Mouse (Mus musculus) spleen, postnatal 10 days (tissue): ENCODE results near the gene P4hb.
"Not testable (repeated sequence)": the region's sequence is repeated elsewhere in the genome, so short reads cannot be mapped to it uniquely, and the experiment has no call there.

Source experiments
- DNase-seq, 2 experiments: peaks; one replicate each; pipeline ENCODE4 v3.0.0; 2021 to 2022; ENCODE audit warnings: low spot score in 2 of 2

The P4hb gene

GRCm38 (mm10) chr11:120539285-120540014 lies 33.6 kb downstream of the P4hb start:
- DNase-seq, result no peak

- DNase-seq, result no peak
Measured at GRCm38 (mm10) chr11:120538955-120539284, 34.1 kb downstream of the P4hb start.

- DNase-seq, result no peak
Measured at GRCm38 (mm10) chr11:120538485-120538884, 34.6 kb downstream of the P4hb start.

GRCm38 (mm10) chr11:120535804-120536203 lies 37.2 kb downstream of the P4hb start:
- no peak for DNase-seq

- no peak for DNase-seq
Measured at GRCm38 (mm10) chr11:120535145-120535544, 37.9 kb downstream of the P4hb start.

- no peak for DNase-seq
Measured at GRCm38 (mm10) chr11:120534093-120534492, 39.0 kb downstream of the P4hb start.

- no peak for DNase-seq
Measured at GRCm38 (mm10) chr11:120531646-120532045, 41.4 kb downstream of the P4hb start.

GRCm38 (mm10) chr11:120530085-120530964 lies 42.7 kb downstream of the P4hb start, which contains the start of gene Gcgr:
Gene Gcgr (plus strand): TSS chr11:120530699.
- DNase-seq, result no peak

- DNase-seq, result no peak
Measured at GRCm38 (mm10) chr11:120528903-120529302, 44.1 kb downstream of the P4hb start.

- no peak for DNase-seq
Measured at GRCm38 (mm10) chr11:120527690-120528354, 45.2 kb downstream of the P4hb start.

- DNase-seq, result no peak
Measured at GRCm38 (mm10) chr11:120525959-120526358, 47.1 kb downstream of the P4hb start.

- DNase-seq, result no peak
Measured at GRCm38 (mm10) chr11:120522581-120522980, 50.5 kb downstream of the P4hb start.

GRCm38 (mm10) chr11:120520967-120521540 lies 52.0 kb downstream of the P4hb start:
- no peak for DNase-seq

- no peak for DNase-seq
Measured at GRCm38 (mm10) chr11:120520498-120520897, 52.6 kb downstream of the P4hb start.

GRCm38 (mm10) chr11:120519738-120520137 lies 53.3 kb downstream of the P4hb start:
- peak in 1 of 2 experiments; percentile 36 for DNase-seq

GRCm38 (mm10) chr11:120518558-120518957 lies 54.5 kb downstream of the P4hb start:
- DNase-seq, result peak in 1 of 2 experiments; percentile 64

- DNase-seq, result no peak
Measured at GRCm38 (mm10) chr11:120518027-120518426, 55.0 kb downstream of the P4hb start.

GRCm38 (mm10) chr11:120517147-120517546 lies 55.9 kb downstream of the P4hb start:
- no peak for DNase-seq

- peak; percentile 85 to 90 for DNase-seq
Measured at GRCm38 (mm10) chr11:120515611-120516010, 57.4 kb downstream of the P4hb start.

GRCm38 (mm10) chr11:120514262-120514661 lies 58.8 kb downstream of the P4hb start:
- not testable (repeated sequence) for DNase-seq

- no peak for DNase-seq
Measured at GRCm38 (mm10) chr11:120512790-120513453, 60.1 kb downstream of the P4hb start.
